Mouse (Mus musculus) heart, embryonic 11.5 days (tissue): ENCODE data around the gene Treml1. TPM values are rescaled to one million over a fixed set of nuclear protein-coding genes. Genes with fewer than 3 reads are reported as not detected.

Experiments
- ATAC-seq: fragments of 200-750 bp; cut with Nextera tagmentation; replicated peaks from 2 replicates; pipeline ENCODE4 v1.8.0; 2017; ENCODE audit warnings: moderate library complexity; ENCODE audit not compliant: insufficient number of reproducible peaks, low FRiP score, low TSS enrichment
- H3K27ac ChIP-seq: fragments of 300-500 bp; sonication (generic); 2 replicates; pipeline ENCODE4 v1.5.1; 2014; ENCODE audit warnings: mild to moderate bottlenecking, low read depth, low read length
- H3K27me3 ChIP-seq: fragments of 300-500 bp; sonication (generic); 2 replicates; pipeline ENCODE4 v1.6.1; 2014; ENCODE audit warnings: mild to moderate bottlenecking, low read length, mixed read lengths; ENCODE audit not compliant: control insufficient read depth, insufficient read depth
- H3K36me3 ChIP-seq: fragments of 300-500 bp; sonication (generic); 2 replicates; pipeline ENCODE4 v1.6.1; 2014; ENCODE audit warnings: mild to moderate bottlenecking, low read length, moderate library complexity, mixed read lengths; ENCODE audit not compliant: control insufficient read depth, insufficient read depth
- H3K4me1 ChIP-seq: fragments of 300-500 bp; sonication (generic); 2 replicates; pipeline ENCODE4 v1.6.1; 2014; ENCODE audit warnings: low read length; ENCODE audit not compliant: control insufficient read depth, insufficient read depth
- H3K4me2 ChIP-seq: fragments of 300-500 bp; sonication (generic); 2 replicates; pipeline ENCODE4 v1.6.1; 2014; ENCODE audit warnings: mild to moderate bottlenecking, moderate library complexity
- H3K4me3 ChIP-seq: fragments of 300-500 bp; sonication (generic); 2 replicates; pipeline ENCODE4 v1.5.1; 2014; ENCODE audit warnings: low read depth, low read length
- H3K9ac ChIP-seq: fragments of 300-500 bp; sonication (generic); 2 replicates; pipeline ENCODE4 v1.6.1; 2014; ENCODE audit warnings: mild to moderate bottlenecking, low read depth, low read length, moderate library complexity
- H3K9me3 ChIP-seq: fragments of 300-500 bp; sonication (generic); replicated peaks from 2 replicates; pipeline ENCODE4 v1.6.1; 2016; ENCODE audit warnings: low read length; ENCODE audit not compliant: control insufficient read depth
- WGBS: fragments of 180-500 bp; shearing (Covaris S2); extraction: QIAGEN DNeasy Blood & Tissue Kit; methylation state at CpG from one replicate; pipeline ENCODE4 v1.1.7; 2014; ENCODE audit not compliant: insufficient replicate concordance; 5-methylcytosine and 5-hydroxymethylcytosine counted together
- polyA plus RNA-seq: library from polyadenylated mRNA; unstranded; fragments of >200 nt; fragmentation: Nextera tagmentation; extraction: Ambion mirVana; gene quantifications from 2 replicates; pipeline ENCODE4 v1.2.1, GENCODE M21; 2014

The Treml1 gene
- polyA plus RNA-seq, 1 experiment from 2014 or later: 5.0 TPM

DNA sequence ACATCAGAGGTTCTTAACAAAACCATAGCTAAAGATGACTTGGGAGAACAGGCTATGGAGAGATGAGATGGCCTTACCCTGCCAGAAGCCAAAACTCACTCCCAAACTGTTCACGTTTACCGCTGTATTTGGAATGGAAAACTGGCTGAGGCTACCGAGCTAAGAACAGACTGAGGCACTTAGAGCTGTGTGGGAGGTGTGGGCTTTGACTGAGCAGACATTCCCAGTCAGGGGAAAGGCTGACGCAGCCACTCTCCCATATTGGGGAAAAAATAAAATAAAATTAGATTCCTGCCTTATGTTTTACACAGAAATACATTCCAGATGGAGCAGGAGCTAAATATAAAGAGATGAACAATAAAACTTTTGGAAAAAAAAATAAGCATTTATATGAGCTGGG lies 33.1 kb upstream of the Treml1 start:
- Histone ChIP-seq H3K4me2 (no peak overlapping the region), H3K4me3 (no peak overlapping the region), H3K27ac (no peak overlapping the region), H3K9me3 (no peaks in the 10 kb centered on the region), H3K9ac (no peak overlapping the region), H3K27me3 (no peaks in the 10 kb centered on the region), H3K36me3 (no peaks in the 10 kb centered on the region), H3K4me1 (no peaks in the 10 kb centered on the region)
- WGBS: 66% methylated on average over 4 of the region's 4 CpGs
- ATAC-seq: no peak

DNA sequence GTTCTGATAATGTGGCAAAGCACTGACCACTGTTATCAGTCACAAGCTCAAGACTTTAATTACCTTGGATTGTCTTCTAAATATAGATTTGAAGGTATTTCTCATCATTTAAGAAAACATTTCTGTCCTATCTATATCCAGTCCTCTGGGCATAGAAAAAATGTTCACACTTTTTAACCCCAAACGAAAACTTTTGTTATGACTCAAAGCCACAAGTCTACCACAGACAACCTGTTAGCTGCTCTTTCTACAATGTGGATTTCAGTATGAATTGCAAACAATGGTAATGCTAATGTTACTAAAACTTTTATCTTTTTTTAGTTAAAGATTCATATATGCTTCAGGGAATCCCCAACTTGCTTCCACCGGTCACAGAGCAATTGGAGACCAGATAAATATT lies 27.2 kb upstream of the Treml1 start:
- Histone ChIP-seq H3K9me3 (no peaks in the 10 kb centered on the region), H3K27ac (no peak overlapping the region), H3K4me3 (no peak overlapping the region), H3K9ac (no peak overlapping the region), H3K4me1 (no peaks in the 10 kb centered on the region), H3K36me3 (no peaks in the 10 kb centered on the region), H3K27me3 (no peaks in the 10 kb centered on the region), H3K4me2 (no peak overlapping the region)
- 79% methylated on average over 2 of the region's 2 CpGs for WGBS
- ATAC-seq: no peak

GRCm38 (mm10) chr17:48334186-48334585 lies 25.5 kb upstream of the Treml1 start:
- 89% methylated on average over 4 of the region's 4 CpGs for WGBS
- no peaks in the 10 kb centered on the region for H3K27me3 ChIP-seq
- no peaks in the 10 kb centered on the region for H3K36me3 ChIP-seq
- no peaks in the 10 kb centered on the region for H3K4me1 ChIP-seq
- no peaks in the 10 kb centered on the region for H3K9me3 ChIP-seq
- H3K4me2 ChIP-seq: no peak overlapping the region
- H3K4me3 ChIP-seq: no peak overlapping the region
- H3K27ac ChIP-seq: no peak overlapping the region
- no peak overlapping the region for H3K9ac ChIP-seq
- no peak for ATAC-seq

DNA sequence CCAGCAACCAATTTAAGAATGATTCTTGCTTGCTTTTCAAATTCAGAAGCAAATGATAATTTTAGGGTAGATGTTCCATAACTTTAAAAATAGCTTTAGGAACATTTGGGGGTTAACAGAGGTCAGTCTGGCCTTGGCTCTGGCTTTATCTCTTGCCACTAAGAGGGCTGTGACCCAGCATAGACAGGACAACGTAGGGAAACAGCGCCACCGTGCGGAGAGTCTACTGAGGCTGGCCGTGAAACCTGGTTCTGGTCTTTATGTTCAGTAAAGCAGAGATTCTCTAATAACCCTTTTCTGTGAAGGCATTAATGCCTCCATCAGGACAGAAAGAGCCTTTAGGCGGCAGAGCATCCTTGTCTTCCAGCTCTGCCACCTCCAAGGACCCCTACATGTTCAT lies 22.9 kb upstream of the Treml1 start:
- H3K27me3 ChIP-seq: no peaks in the 10 kb centered on the region
- 2% methylated on average over 6 of the region's 6 CpGs for WGBS
- no peak overlapping the region for H3K27ac ChIP-seq
- H3K4me2 ChIP-seq: no peak overlapping the region
- H3K9me3 ChIP-seq: no peaks in the 10 kb centered on the region
- no peak overlapping the region for H3K4me3 ChIP-seq
- 0 out of 2 replicates have a peak, but pooled peaks cover 2% of the 10 kb centered on the region for H3K4me1 ChIP-seq
- H3K36me3 ChIP-seq: no peaks in the 10 kb centered on the region
- H3K9ac ChIP-seq: no peak overlapping the region
- ATAC-seq: no peak

- no peaks in the 10 kb centered on the region for H3K9me3 ChIP-seq
- no peak overlapping the region for H3K9ac ChIP-seq
- H3K36me3 ChIP-seq: no peaks in the 10 kb centered on the region
- H3K27ac ChIP-seq: no peak overlapping the region
- WGBS: 75% methylated on average over 1 of the region's 1 CpGs
- H3K4me1 ChIP-seq: 0 out of 2 replicates have a peak, but pooled peaks cover 2% of the 10 kb centered on the region
- no peaks in the 10 kb centered on the region for H3K27me3 ChIP-seq
- H3K4me2 ChIP-seq: no peak overlapping the region
- no peak for ATAC-seq
- H3K4me3 ChIP-seq: no peak overlapping the region
Measured at GRCm38 (mm10) chr17:48340267-48340666, 19.4 kb upstream of the Treml1 start.

- ATAC-seq: no peak
- no peak overlapping the region for H3K4me2 ChIP-seq
Measured at GRCm38 (mm10) chr17:48341947-48342346, 17.8 kb upstream of the Treml1 start.

GRCm38 (mm10) chr17:48343065-48343464 lies 16.7 kb upstream of the Treml1 start:
- Histone ChIP-seq H3K4me2 (no peak overlapping the region), H3K27ac (no peak overlapping the region), H3K4me3 (no peak overlapping the region), H3K9me3 (no peaks in the 10 kb centered on the region), H3K9ac (no peak overlapping the region), H3K36me3 (no peaks in the 10 kb centered on the region), H3K4me1 (0 out of 2 replicates have a peak, but pooled peaks cover 2% of the 10 kb centered on the region), H3K27me3 (no peaks in the 10 kb centered on the region)
- no peak for ATAC-seq
- WGBS: 69% methylated on average over 2 of the region's 2 CpGs

More at GRCm38 (mm10) chr17:48341947-48342346, 17.8 kb upstream of the Treml1 start:
- H3K27me3 ChIP-seq: no peaks in the 10 kb centered on the region
- no peak overlapping the region for H3K27ac ChIP-seq
- H3K36me3 ChIP-seq: no peaks in the 10 kb centered on the region
- no peaks in the 10 kb centered on the region for H3K9me3 ChIP-seq
- H3K4me1 ChIP-seq: 0 out of 2 replicates have a peak, but pooled peaks cover 2% of the 10 kb centered on the region
- no peak overlapping the region for H3K9ac ChIP-seq
- 66% methylated on average over 3 of the region's 3 CpGs for WGBS
- no peak overlapping the region for H3K4me3 ChIP-seq

- ATAC-seq: no peak
- no peak overlapping the region for H3K27ac ChIP-seq
- H3K9me3 ChIP-seq: no peaks in the 10 kb centered on the region
- H3K4me1 ChIP-seq: no peaks in the 10 kb centered on the region
- no peak overlapping the region for H3K4me3 ChIP-seq
- H3K27me3 ChIP-seq: no peaks in the 10 kb centered on the region
- WGBS: 76% methylated on average over 4 of the region's 4 CpGs
- no peak overlapping the region for H3K4me2 ChIP-seq
- no peaks in the 10 kb centered on the region for H3K36me3 ChIP-seq
- H3K9ac ChIP-seq: no peak overlapping the region
Measured at GRCm38 (mm10) chr17:48345824-48346223, 13.9 kb upstream of the Treml1 start.

DNA sequence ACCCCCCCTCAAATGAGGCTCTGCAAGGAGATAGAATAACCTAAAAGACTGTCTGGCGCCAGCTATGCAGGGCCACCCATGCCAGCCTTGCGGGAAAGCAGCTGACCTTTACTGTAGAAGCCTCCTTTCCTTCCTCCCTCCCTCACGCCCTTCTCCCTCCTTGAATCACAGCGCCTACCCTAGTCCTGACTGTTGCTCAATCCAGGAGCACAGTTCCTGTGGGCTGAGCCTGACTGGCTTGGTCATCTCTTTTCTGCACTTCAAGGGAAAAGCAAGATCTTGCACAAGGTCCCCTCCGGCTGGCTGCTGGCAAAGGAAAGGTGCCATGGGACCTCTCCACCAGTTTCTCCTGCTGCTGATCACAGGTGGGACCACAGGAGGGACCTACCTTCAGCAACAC lies 13.5 kb upstream of the Treml1 start, which contains the start of gene Trem2:
Trem2 (plus strand) TSS at position 171 of the 400 bp plus-strand sequence.
- Histone ChIP-seq H3K27ac (no peak within 1 kb of the TSS), H3K9me3 (no peaks in the 10 kb centered on the region), H3K27me3 (no peaks in the 10 kb centered on the region), H3K4me3 (no peak within 1 kb of the TSS), H3K4me1 (no peaks in the 10 kb centered on the region), H3K9ac (no peak within 1 kb of the TSS), H3K36me3 (no peaks in the 10 kb centered on the region), H3K4me2 (no peak within 1 kb of the TSS)
- ATAC-seq: no peak
- 70% methylated on average over 5 of the region's 5 CpGs for WGBS
